Mouse (Mus musculus) embryonic stem cell, embryonic (primary cell): Measurements from ENCODE around the gene Zc3h10.

Experiments
- CTCF ChIA-PET, 4 experiments: fragments of 300-600 bp in 2 of 4; fragments of 350-600 bp in 2 of 4; sonication (Branson Sonifier 250); formaldehyde crosslinking; loops; one replicate each; lab custom pipeline; 2022; ENCODE audit warnings: inconsistent platforms in 2 of 4; lab: Charles Lee
- POLR2A ChIA-PET, 4 experiments: fragments of 300-600 bp in 2 of 4; fragments of 350-600 bp in 2 of 4; sonication (Branson Sonifier 250); formaldehyde crosslinking; loops; one replicate each; lab custom pipeline; 2022; ENCODE audit warnings: antibody characterized with exemption in 4 of 4, inconsistent platforms in 1 of 4; lab: Charles Lee

The Zc3h10 gene

GRCm38 (mm10) chr10:128578330-128578729 lies 30.8 kb upstream of the Zc3h10 start:
- CTCF ChIA-PET: no interaction called here
- POLR2A ChIA-PET: interaction anchor here in 1 of 4 experiments (2.0 kb wide), 1 partner anchor 12 kb away, joined by 9 read pairs; the partner anchor contains the start of gene Pa2g4

GRCm38 (mm10) chr10:128575063-128575462 lies 27.5 kb upstream of the Zc3h10 start:
- ChIA-PET CTCF (interaction anchor here (0.6 to 2.1 kb wide), 14 partner anchors 8 to 398 kb away, joined by 3 to 8 read pairs (median 4); partner anchors contain the start of genes Erbb3 (in 1 of the 4), Esyt1 (in 1 of the 4) and Pa2g4 (in 1 of the 4)), POLR2A (interaction anchor here in 3 of 4 experiments (0.9 to 2.2 kb wide), 9 partner anchors 9 to 47 kb away, joined by 3 to 11 read pairs (median 5); partner anchors contain the start of genes Pa2g4 (in 2 of the 3) and Erbb3 (in 1 of the 3))

GRCm38 (mm10) chr10:128565788-128566531 lies 18.4 kb upstream of the Zc3h10 start, which contains the start of gene Pa2g4:
TSS of gene Pa2g4 (minus strand) at chr10:128565987.
- CTCF ChIA-PET: interaction anchor here in 3 of 4 experiments (0.6 to 1.8 kb wide), 23 partner anchors 9 to 1029 kb away, joined by 3 to 18 read pairs (median 3); partner anchors contain the start of genes Cnpy2 (in 1 of the 3), Erbb3 (in 1 of the 3), Esyt1 (in 1 of the 3) and Nabp2 (in 1 of the 3)
- POLR2A ChIA-PET: interaction anchor here (0.6 to 12.1 kb wide), 169 partner anchors 9 to 1275 kb away, joined by 3 to 250 read pairs (median 5); partner anchors contain the start of genes Zc3h10 (in 4 of the 4), Cdk2 (in 3 of the 4), Cs (in 3 of the 4) and Erbb3 (in 3 of the 4)

- CTCF ChIA-PET: interaction anchor here in 3 of 4 experiments (0.5 to 1.8 kb wide), 19 partner anchors 9 to 1029 kb away, joined by 3 to 18 read pairs (median 4); partner anchors contain the start of genes Cnpy2 (in 1 of the 3), Erbb3 (in 1 of the 3), Nabp2 (in 1 of the 3) and Rnf41 (in 1 of the 3)
- POLR2A ChIA-PET: interaction anchor here (0.5 to 12.1 kb wide), 121 partner anchors 8 to 928 kb away, joined by 3 to 250 read pairs (median 6); partner anchors contain the start of genes Zc3h10 (in 4 of the 4), Cdk2 (in 3 of the 4), Erbb3 (in 3 of the 4) and Myl6b (in 3 of the 4)
Measured at GRCm38 (mm10) chr10:128565206-128565787, 17.7 kb upstream of the Zc3h10 start.

DNA sequence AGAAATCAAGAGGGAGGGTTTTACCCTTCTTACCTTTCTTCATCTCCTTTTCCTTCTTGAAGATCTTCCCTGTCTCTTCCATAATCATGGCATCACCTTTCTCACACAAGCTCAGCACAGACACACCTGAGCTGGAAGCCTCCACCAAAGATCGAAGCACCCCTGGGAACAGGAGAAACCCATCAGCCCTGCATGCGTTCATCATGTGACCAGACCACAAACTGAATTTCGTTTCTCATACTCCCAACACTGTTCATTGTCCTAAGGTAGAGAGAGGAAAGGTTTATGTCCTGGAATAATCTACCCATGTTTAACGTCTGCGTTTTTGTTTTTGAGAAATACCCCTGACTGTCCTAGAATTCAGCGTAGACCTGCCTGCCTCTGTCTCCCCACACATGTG lies 16.0 kb upstream of the Zc3h10 start:
- ChIA-PET POLR2A (interaction anchor here in 3 of 4 experiments (0.6 to 12.1 kb wide), 21 partner anchors 8 to 1039 kb away, joined by 3 to 250 read pairs (median 4); partner anchors contain the start of genes Zc3h10 (in 2 of the 3), Esyt1 (in 1 of the 3), Nabp2 (in 1 of the 3) and Rab5b (in 1 of the 3)), CTCF (interaction anchor here in 1 of 4 experiments (0.7 kb wide), 1 partner anchor 219 kb away, joined by 4 read pairs; no protein-coding TSS in a partner anchor)

DNA sequence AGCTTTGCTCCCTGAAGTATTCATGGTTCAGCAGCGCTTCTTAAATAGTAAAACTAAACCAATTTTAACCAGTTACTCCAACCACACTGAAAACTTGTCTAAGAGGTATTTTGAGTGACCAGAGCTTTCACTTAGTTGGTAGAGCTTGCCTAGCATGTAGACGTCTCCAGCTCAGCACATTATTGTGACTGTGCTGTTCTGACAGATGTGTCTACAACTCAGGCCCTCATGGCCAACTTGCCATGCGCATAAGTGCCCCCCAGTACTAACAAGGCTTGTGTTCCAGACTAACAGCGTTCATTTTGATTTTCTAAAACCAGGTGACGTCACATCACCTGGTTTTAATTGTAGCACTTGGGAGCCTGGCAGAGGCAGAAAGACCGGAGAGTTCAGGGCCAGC lies 9.4 kb upstream of the Zc3h10 start:
- POLR2A ChIA-PET: interaction anchor here (0.7 to 12.1 kb wide), 13 partner anchors 9 to 70 kb away, joined by 3 to 250 read pairs (median 9); partner anchors contain the start of genes Pa2g4 (in 4 of the 4), Zc3h10 (in 3 of the 4), Esyt1 (in 1 of the 4) and Myl6b (in 1 of the 4)
- CTCF ChIA-PET: interaction anchor here (0.6 to 1.6 kb wide), 10 partner anchors 9 to 334 kb away, joined by 3 to 8 read pairs (median 3); partner anchors contain the start of genes Pa2g4 (in 1 of the 4) and Zc3h10 (in 1 of the 4)

DNA sequence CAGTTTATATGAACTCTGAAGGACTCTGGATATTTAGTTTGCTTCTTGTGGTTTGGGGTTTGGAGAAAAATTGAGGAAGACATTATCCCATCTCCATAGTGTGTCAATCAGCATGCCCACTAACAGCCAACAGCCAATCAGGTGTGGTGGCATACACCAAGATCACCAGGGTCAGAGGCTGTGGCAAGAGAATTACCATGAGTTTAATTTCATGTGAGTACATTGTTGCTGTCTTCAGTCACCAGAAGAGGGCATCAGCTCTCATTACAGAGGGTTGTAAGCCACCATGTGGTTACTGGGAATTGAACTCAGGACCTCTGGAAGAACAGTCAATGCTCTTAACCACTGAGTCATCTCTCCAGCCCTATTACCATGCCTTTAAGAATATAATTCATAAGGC lies 8.7 kb upstream of the Zc3h10 start:
- ChIA-PET POLR2A (interaction anchor here (0.6 to 12.1 kb wide), 13 partner anchors 8 to 192 kb away, joined by 3 to 250 read pairs (median 9); partner anchors contain the start of genes Pa2g4 (in 4 of the 4), Zc3h10 (in 3 of the 4), Esyt1 (in 1 of the 4) and Myl6b (in 1 of the 4)), CTCF (interaction anchor here (0.6 to 1.6 kb wide), 12 partner anchors 9 to 335 kb away, joined by 3 to 8 read pairs (median 3); partner anchors contain the start of genes Pa2g4 (in 2 of the 4) and Zc3h10 (in 1 of the 4))

DNA sequence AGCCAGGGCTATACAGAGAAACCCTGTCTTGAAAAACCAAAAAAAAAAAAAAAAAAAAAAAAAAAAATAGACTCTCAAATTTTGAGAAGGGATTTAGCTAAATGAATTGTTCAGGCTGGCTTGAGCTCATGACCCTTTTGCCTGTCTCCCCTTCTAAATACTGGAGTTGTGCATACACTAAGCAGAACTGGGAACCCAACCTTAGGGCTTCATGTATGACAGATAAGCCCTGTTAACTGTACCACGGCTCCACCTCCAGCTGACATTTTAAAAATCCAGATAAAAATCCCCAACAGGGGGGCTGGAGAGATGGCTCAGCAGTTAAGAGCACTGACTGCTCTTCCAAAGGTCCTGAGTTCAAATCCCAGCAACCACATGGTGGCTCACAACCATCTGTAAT lies 8.0 kb upstream of the Zc3h10 start:
- CTCF ChIA-PET: interaction anchor here in 2 of 4 experiments (0.6 to 1.4 kb wide), 4 partner anchors 35 to 888 kb away, joined by 3 to 4 read pairs (median 3); no protein-coding TSS in a partner anchor

DNA sequence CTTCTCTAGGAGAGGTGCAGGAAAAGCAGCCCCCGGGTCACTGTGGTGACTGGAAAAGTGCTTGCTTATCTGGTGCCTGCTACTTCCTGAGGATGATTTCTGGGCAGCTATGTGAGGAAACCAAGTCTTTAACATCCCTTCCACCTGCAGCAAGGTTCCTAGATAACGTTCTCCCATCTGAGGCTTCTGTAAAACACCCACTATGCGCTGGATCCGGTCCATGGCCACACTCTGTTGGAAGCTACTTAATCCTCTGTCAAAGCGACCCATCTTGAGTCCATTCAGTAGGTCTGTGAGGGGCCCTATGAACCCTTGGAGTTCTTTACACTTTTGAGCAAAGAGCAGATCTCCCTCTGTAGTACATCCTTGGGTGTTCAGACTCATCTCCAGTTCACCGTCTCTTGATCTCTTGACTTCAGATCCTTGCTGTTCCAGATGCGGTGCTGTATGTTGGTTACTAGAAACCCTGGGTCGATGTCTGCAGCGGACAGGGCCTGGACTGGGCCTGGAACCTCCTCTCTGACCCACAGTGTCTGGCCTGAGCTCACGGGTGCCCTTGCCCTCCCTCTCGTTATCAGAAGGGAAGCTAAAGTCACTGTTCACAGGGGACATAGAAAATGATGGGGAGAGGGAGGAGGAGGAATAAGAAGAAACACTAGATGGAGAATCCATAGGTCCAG lies 2.7 kb upstream of the Zc3h10 start:
- CTCF ChIA-PET: interaction anchor here in 2 of 4 experiments (0.6 to 1.4 kb wide), 3 partner anchors 40 to 943 kb away, joined by 3 to 5 read pairs (median 4); partner anchors contain the start of gene Erbb3 (in 1 of the 2)
- POLR2A ChIA-PET: interaction anchor here in 3 of 4 experiments (0.6 to 3.0 kb wide), 31 partner anchors 8 to 1336 kb away, joined by 3 to 46 read pairs (median 4); partner anchors contain the start of genes Pa2g4 (in 3 of the 3), Esyt1 (in 2 of the 3), Nabp2 (in 2 of the 3) and Rnf41 (in 2 of the 3)

More for the DNA sequence above, 8.0 kb upstream of the Zc3h10 start:
- POLR2A ChIA-PET: interaction anchor here in 3 of 4 experiments (0.6 to 12.1 kb wide), 16 partner anchors 8 to 139 kb away, joined by 3 to 250 read pairs (median 4); partner anchors contain the start of genes Pa2g4 (in 3 of the 3), Zc3h10 (in 3 of the 3), Esyt1 (in 2 of the 3) and Myl6b (in 1 of the 3)

DNA sequence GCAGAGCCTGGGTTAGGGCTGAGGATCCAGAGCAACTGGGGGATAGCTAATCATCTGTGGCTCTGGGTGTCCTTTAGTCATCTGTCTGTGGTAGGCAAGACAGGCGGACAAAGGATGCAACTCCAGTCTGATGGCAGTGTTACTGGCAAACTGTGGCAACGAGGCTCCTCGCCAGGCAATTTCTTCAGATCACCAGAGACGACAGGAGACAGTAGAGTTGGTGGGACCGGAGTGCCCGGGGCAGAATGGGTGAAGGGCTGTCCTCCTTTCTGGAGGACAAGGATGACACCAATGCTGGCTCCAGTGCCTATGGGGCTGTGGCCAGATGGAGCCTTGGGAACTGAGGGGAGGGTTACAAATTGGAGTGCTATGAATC lies 2.1 kb upstream of the Zc3h10 start:
- POLR2A ChIA-PET: interaction anchor here in 3 of 4 experiments (0.6 to 3.0 kb wide), 30 partner anchors 9 to 1335 kb away, joined by 3 to 46 read pairs (median 4); partner anchors contain the start of genes Pa2g4 (in 3 of the 3), Esyt1 (in 2 of the 3), Nabp2 (in 2 of the 3) and Rnf41 (in 2 of the 3)
- CTCF ChIA-PET: interaction anchor here in 1 of 4 experiments (0.7 to 1.4 kb wide), 2 partner anchors 40 to 942 kb away, joined by 3 to 5 read pairs; partner anchors contain the start of gene Erbb3

GRCm38 (mm10) chr10:128548947-128549681 lies 1.5 kb upstream of the Zc3h10 start, which contains the start of gene Rpl41:
TSS of gene Rpl41 (minus strand) at chr10:128549305.
- CTCF ChIA-PET: interaction anchor here in 1 of 4 experiments (0.7 to 2.1 kb wide), 2 partner anchors 24 to 942 kb away, joined by 3 to 14 read pairs; partner anchors contain the start of gene Esyt1
- POLR2A ChIA-PET: interaction anchor here in 3 of 4 experiments (0.5 to 5.3 kb wide), 77 partner anchors 8 to 514 kb away, joined by 3 to 250 read pairs (median 8); partner anchors contain the start of genes Esyt1 (in 3 of the 3), Myl6 (in 3 of the 3), Nabp2 (in 3 of the 3) and Pa2g4 (in 3 of the 3)

- ChIA-PET POLR2A (interaction anchor here (0.5 to 5.3 kb wide), 180 partner anchors 8 to 1259 kb away, joined by 3 to 250 read pairs (median 5); partner anchors contain the start of genes Esyt1 (in 4 of the 4), Myl6b (in 4 of the 4), Cnpy2 (in 3 of the 4) and Coq10a (in 3 of the 4)), CTCF (interaction anchor here in 3 of 4 experiments (0.7 to 2.8 kb wide), 19 partner anchors 8 to 365 kb away, joined by 3 to 18 read pairs (median 5); partner anchors contain the start of genes Esyt1 (in 3 of the 3), Coq10a (in 1 of the 3), Myl6 (in 1 of the 3) and Nabp2 (in 1 of the 3))
Measured at GRCm38 (mm10) chr10:128548051-128548791, 647 bp upstream of the Zc3h10 start.

- ChIA-PET CTCF (interaction anchor here in 3 of 4 experiments (0.9 to 2.8 kb wide), 20 partner anchors 10 to 366 kb away, joined by 3 to 18 read pairs (median 5); partner anchors contain the start of genes Esyt1 (in 3 of the 3), Coq10a (in 1 of the 3), Myl6 (in 1 of the 3) and Myl6b (in 1 of the 3)), POLR2A (interaction anchor here in 3 of 4 experiments (0.6 to 5.3 kb wide), 92 partner anchors 7 to 940 kb away, joined by 3 to 250 read pairs (median 7); partner anchors contain the start of genes Esyt1 (in 3 of the 3), Myl6b (in 3 of the 3), Coq10a (in 2 of the 3) and Cs (in 2 of the 3))
Measured at GRCm38 (mm10) chr10:128546787-128547186, 787 bp downstream of the Zc3h10 start.
